ENCODE assay signal across 8 mouse cellular contexts in genomic region chr5:117348279-117348678, GRCm38 (mm10). TPM values are rescaled to one million over a fixed set of nuclear protein-coding genes. Genes with fewer than 3 reads are reported as not detected.
A peak's percentile ranks its signal among the peaks of the same experiment; 100 is the strongest.
DNase-seq lines count a peak whose midpoint lies in the region; ATAC-seq and TF ChIP-seq lines count a peak whose summit lies in the region.

No protein-coding gene starts in this region.

- peaks cover 23% of the 10 kb centered on the region for H3K36me3 ChIP-seq in kidney, embryonic 16.5 days (ENCODE audit: insufficient read depth, low read length)

- no peak for TF ChIP-seq CTCF in lung, adult 2 months (IDR thresholded peaks at IDR 0.05; ENCODE audit: insufficient read depth, low read length)

- no peaks in the 10 kb centered on the region for H3K27me3 ChIP-seq in kidney, embryonic 16.5 days (ENCODE audit: insufficient read depth, low read length)

- peaks cover 6% of the 10 kb centered on the region; the same call in 1 of the 2 replicates for H3K4me1 ChIP-seq in kidney, embryonic 16.5 days (ENCODE audit: insufficient read depth, low read length)
- H3K4me1 ChIP-seq in lung, adult 2 months (ENCODE audit: control insufficient read depth, insufficient read depth, low read length), result no peaks in the 10 kb centered on the region

- H3K4me3 ChIP-seq in kidney, embryonic 16.5 days (ENCODE audit: low read length), result no peak overlapping the region
- no peak overlapping the region for H3K4me3 ChIP-seq in lung, adult 2 months (replicated peaks; ENCODE audit: extremely low read depth, low read depth, low read length)

- no peak overlapping the region for H3K9ac ChIP-seq in kidney, embryonic 16.5 days (replicated peaks; ENCODE audit: low read length)

- no peak overlapping the region for H3K27ac ChIP-seq in kidney, embryonic 16.5 days (ENCODE audit: low read length)

- WGBS in kidney, embryonic 16.5 days, result 40% methylated on average over 19 of the region's 19 CpGs
- 54% methylated on average over 19 of the region's 19 CpGs for WGBS in lung, adult 2 months

- DNase-seq in urinary bladder, adult 18-20 months (ENCODE audit: low spot score in 2 of 2), result peak; percentile 28 to 59
- no peak for DNase-seq in urinary bladder, adult 2 months (ENCODE audit: low spot score)
- peak; percentile 86 for DNase-seq in embryo, embryonic 11 days
- DNase-seq in heart, adult 8-10 months (ENCODE audit: low spot score), result peak; percentile 26
- peak; percentile 59 for DNase-seq in lung, adult 2 months
- peak; percentile 79 for DNase-seq in retina, postnatal 1 day
- no peak for DNase-seq in thymus, postnatal 14 days

- ATAC-seq in kidney, embryonic 16.5 days (ENCODE audit: low FRiP score, low TSS enrichment), result peak; percentile 51; the same call in 1 of the 2 replicates

- H3K9me3 ChIP-seq in kidney, embryonic 16.5 days (ENCODE audit: low read length), result no peaks in the 10 kb centered on the region

- TF ChIP-seq POLR2A in lung, adult 2 months (IDR thresholded peaks at IDR 0.05; ENCODE audit: borderline replicate concordance, extremely low read depth, low read depth, low read length), result no peak

- H3K4me2 ChIP-seq in kidney, embryonic 16.5 days (replicated peaks; ENCODE audit: low read depth, low read length), result no peak overlapping the region

RNA-seq across cellular contexts. Expression of gene Wsb2, which starts 8.8 kb away (rescaled TPM):
- 86.6 and 94.6 TPM in 2 replicates for polyA plus RNA-seq in urinary bladder, adult 2 months (2012; rRNA removed)
- 100 to 1,000 TPM in 3 of 4 experiments, 10 to 100 TPM in 1; 87.1 to 122 (median 111) TPM for total RNA-seq in heart, adult 8-10 months (2022)
- polyA plus RNA-seq in kidney, embryonic 16.5 days (2015; fragmentation: Nextera tagmentation; extraction: Ambion mirVana), result 45.7 and 69.7 TPM in 2 replicates
- polyA plus RNA-seq in lung, adult 2 months (2012; rRNA removed), result 83.6 and 151 TPM in 2 replicates

RNA-seq across cellular contexts. Expression of gene Vsig10, which starts 29.4 kb away (rescaled TPM):
- polyA plus RNA-seq in urinary bladder, adult 2 months (2012; rRNA removed), result 35.6 and 36.4 TPM in 2 replicates
- 1 to 10 TPM; 5.0 to 7.0 (median 6.3) TPM for total RNA-seq in heart, adult 8-10 months (2022)
- 14.6 and 17.1 TPM in 2 replicates for polyA plus RNA-seq in kidney, embryonic 16.5 days (2015; fragmentation: Nextera tagmentation; extraction: Ambion mirVana)
- 28.9 and 31.5 TPM in 2 replicates for polyA plus RNA-seq in lung, adult 2 months (2012; rRNA removed)

RNA-seq across cellular contexts. Expression of gene Rfc5, which starts 40.6 kb away (rescaled TPM):
- polyA plus RNA-seq in urinary bladder, adult 2 months (2012; rRNA removed), result 13.0 and 15.4 TPM in 2 replicates
- 1 to 10 TPM; 1.5 to 2.9 (median 2.1) TPM for total RNA-seq in heart, adult 8-10 months (2022)
- polyA plus RNA-seq in kidney, embryonic 16.5 days (2015; fragmentation: Nextera tagmentation; extraction: Ambion mirVana), result 114 and 128 TPM in 2 replicates
- polyA plus RNA-seq in lung, adult 2 months (2012; rRNA removed), result 8.6 and 9.1 TPM in 2 replicates

Comparison
In these comparisons a context has a peak if more than half of its experiments do, and no peak if none do; other contexts are left out.
1. DNase-seq: peak in urinary bladder, adult 18-20 months (2 of 2), embryo, embryonic 11 days (single experiment), heart, adult 8-10 months (single experiment), lung, adult 2 months (single experiment) and retina, postnatal 1 day (single experiment); none in urinary bladder, adult 2 months (single experiment) and thymus, postnatal 14 days (single experiment).